Mouse (Mus musculus): ENCODE measurements around the gene Pfkp. TPM values are rescaled to one million over a fixed set of nuclear protein-coding genes. Genes with fewer than 3 reads are reported as not detected.

The Pfkp gene
- polyA plus RNA-seq, 1 experiment from 2014 or later, result 277 TPM

- 90% methylated on average over 16 of the region's 16 CpGs for WGBS
- no peak overlapping the region for H3K9ac ChIP-seq (replicated peaks; ENCODE audit: low read depth, low read length)
- H3K4me1 ChIP-seq (replicated peaks; ENCODE audit: control insufficient read depth, insufficient read depth, low read length), result no peaks in the 10 kb centered on the region
- no peaks in the 10 kb centered on the region for H3K27me3 ChIP-seq (replicated peaks; ENCODE audit: control insufficient read depth, insufficient read depth, low read length)
- no peak overlapping the region for H3K27ac ChIP-seq (ENCODE audit: low read length)
- no peaks in the 10 kb centered on the region for H3K36me3 ChIP-seq (ENCODE audit: control insufficient read depth, insufficient read depth)
- no peak overlapping the region for H3K4me3 ChIP-seq (replicated peaks; ENCODE audit: low read length)
- no peaks in the 10 kb centered on the region for H3K9me3 ChIP-seq (ENCODE audit: control insufficient read depth, low read length)
- no peak overlapping the region for H3K4me2 ChIP-seq (ENCODE audit: low read length)
- ATAC-seq, result no peak
Observed at GRCm38 (mm10) chr13:6597801-6598200, 50.8 kb downstream of the Pfkp start.

- H3K27ac ChIP-seq (ENCODE audit: low read length), result no peak overlapping the region
- ATAC-seq, result no peak
- no peaks in the 10 kb centered on the region for H3K9me3 ChIP-seq (ENCODE audit: control insufficient read depth, low read length)
- no peak overlapping the region for H3K4me3 ChIP-seq (replicated peaks; ENCODE audit: low read length)
- no peak overlapping the region for H3K4me2 ChIP-seq (ENCODE audit: low read length)
- no peak overlapping the region for H3K9ac ChIP-seq (replicated peaks; ENCODE audit: low read depth, low read length)
- H3K36me3 ChIP-seq (ENCODE audit: control insufficient read depth, insufficient read depth), result no peaks in the 10 kb centered on the region
- H3K4me1 ChIP-seq (replicated peaks; ENCODE audit: control insufficient read depth, insufficient read depth, low read length), result no peaks in the 10 kb centered on the region
- H3K27me3 ChIP-seq (replicated peaks; ENCODE audit: control insufficient read depth, insufficient read depth, low read length), result no peaks in the 10 kb centered on the region
- 90% methylated on average over 4 of the region's 4 CpGs for WGBS
Observed at GRCm38 (mm10) chr13:6595403-6595802, 53.2 kb downstream of the Pfkp start.

- no peaks in the 10 kb centered on the region for H3K4me1 ChIP-seq (replicated peaks; ENCODE audit: control insufficient read depth, insufficient read depth, low read length)
- H3K4me3 ChIP-seq (replicated peaks; ENCODE audit: low read length), result no peak overlapping the region
- H3K27me3 ChIP-seq (replicated peaks; ENCODE audit: control insufficient read depth, insufficient read depth, low read length), result no peaks in the 10 kb centered on the region
- 57% methylated on average over 3 of the region's 3 CpGs for WGBS
- H3K36me3 ChIP-seq (ENCODE audit: control insufficient read depth, insufficient read depth), result no peaks in the 10 kb centered on the region
- no peak for ATAC-seq
- no peak overlapping the region for H3K4me2 ChIP-seq (ENCODE audit: low read length)
- H3K9ac ChIP-seq (replicated peaks; ENCODE audit: low read depth, low read length), result no peak overlapping the region
- no peaks in the 10 kb centered on the region for H3K9me3 ChIP-seq (ENCODE audit: control insufficient read depth, low read length)
- H3K27ac ChIP-seq (ENCODE audit: low read length), result no peak overlapping the region
Observed at GRCm38 (mm10) chr13:6590846-6591245, 57.7 kb downstream of the Pfkp start.

DNA sequence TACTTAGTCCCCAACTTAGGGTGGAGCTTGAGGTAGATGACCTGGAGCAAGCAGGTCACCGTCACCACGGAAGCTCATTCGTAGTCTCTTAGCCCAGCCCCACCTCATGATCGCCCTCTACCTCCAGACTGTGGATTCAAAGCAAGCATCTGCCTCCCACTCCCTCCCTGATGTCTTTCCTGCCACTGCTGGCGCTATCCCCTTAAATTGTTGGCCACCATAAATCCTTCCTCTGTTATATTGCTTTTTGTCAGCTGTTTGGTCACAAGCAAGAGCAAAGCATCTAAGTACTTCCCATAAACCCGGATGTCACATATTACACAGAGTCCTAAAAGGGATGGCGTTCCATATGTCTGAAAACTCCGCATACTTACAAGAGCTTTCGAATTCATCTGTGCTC, 62.6 kb downstream of the Pfkp start:
- Histone ChIP-seq H3K36me3 (ENCODE audit: control insufficient read depth, insufficient read depth) (peaks cover 8% of the 10 kb centered on the region), H3K4me1 (replicated peaks; ENCODE audit: control insufficient read depth, insufficient read depth, low read length) (no peaks in the 10 kb centered on the region), H3K9ac (replicated peaks; ENCODE audit: low read depth, low read length) (no peak overlapping the region), H3K27ac (ENCODE audit: low read length) (no peak overlapping the region), H3K4me2 (ENCODE audit: low read length) (no peak overlapping the region), H3K9me3 (ENCODE audit: control insufficient read depth, low read length) (no peaks in the 10 kb centered on the region), H3K4me3 (replicated peaks; ENCODE audit: low read length) (no peak overlapping the region), H3K27me3 (replicated peaks; ENCODE audit: control insufficient read depth, insufficient read depth, low read length) (no peaks in the 10 kb centered on the region)
- no peak for ATAC-seq
- 80% methylated on average over 9 of the region's 9 CpGs for WGBS

- WGBS, result 89% methylated on average over 4 of the region's 4 CpGs
- no peak overlapping the region for H3K27ac ChIP-seq (ENCODE audit: low read length)
- 0 out of 2 replicates have a peak, but pooled peaks have one; percentile 2 for ATAC-seq
Observed at GRCm38 (mm10) chr13:6583499-6584125, 65.0 kb downstream of the Pfkp start.

GRCm38 (mm10) chr13:6575920-6576509, 72.6 kb downstream of the Pfkp start:
- H3K27me3 ChIP-seq (replicated peaks; ENCODE audit: control insufficient read depth, insufficient read depth, low read length), result no peaks in the 10 kb centered on the region
- peaks cover 71% of the 10 kb centered on the region for H3K36me3 ChIP-seq (ENCODE audit: control insufficient read depth, insufficient read depth)
- H3K4me1 ChIP-seq (replicated peaks; ENCODE audit: control insufficient read depth, insufficient read depth, low read length), result no peaks in the 10 kb centered on the region
- 93% methylated on average over 6 of the region's 6 CpGs for WGBS
- H3K9me3 ChIP-seq (ENCODE audit: control insufficient read depth, low read length), result no peaks in the 10 kb centered on the region
- H3K27ac ChIP-seq (ENCODE audit: low read length), result no peak overlapping the region
- peak; percentile 39 for ATAC-seq
- H3K9ac ChIP-seq (replicated peaks; ENCODE audit: low read depth, low read length), result no peak overlapping the region
- no peak overlapping the region for H3K4me3 ChIP-seq (replicated peaks; ENCODE audit: low read length)
- H3K4me2 ChIP-seq (ENCODE audit: low read length), result no peak overlapping the region

More at GRCm38 (mm10) chr13:6583499-6584125, 65.0 kb downstream of the Pfkp start:
- no peak overlapping the region for H3K4me2 ChIP-seq (ENCODE audit: low read length)
- peaks cover 20% of the 10 kb centered on the region for H3K36me3 ChIP-seq (ENCODE audit: control insufficient read depth, insufficient read depth)
- H3K9ac ChIP-seq (replicated peaks; ENCODE audit: low read depth, low read length), result no peak overlapping the region
- H3K4me1 ChIP-seq (replicated peaks; ENCODE audit: control insufficient read depth, insufficient read depth, low read length), result no peaks in the 10 kb centered on the region
- no peak overlapping the region for H3K4me3 ChIP-seq (replicated peaks; ENCODE audit: low read length)
- H3K27me3 ChIP-seq (replicated peaks; ENCODE audit: control insufficient read depth, insufficient read depth, low read length), result no peaks in the 10 kb centered on the region
- no peaks in the 10 kb centered on the region for H3K9me3 ChIP-seq (ENCODE audit: control insufficient read depth, low read length)

DNA sequence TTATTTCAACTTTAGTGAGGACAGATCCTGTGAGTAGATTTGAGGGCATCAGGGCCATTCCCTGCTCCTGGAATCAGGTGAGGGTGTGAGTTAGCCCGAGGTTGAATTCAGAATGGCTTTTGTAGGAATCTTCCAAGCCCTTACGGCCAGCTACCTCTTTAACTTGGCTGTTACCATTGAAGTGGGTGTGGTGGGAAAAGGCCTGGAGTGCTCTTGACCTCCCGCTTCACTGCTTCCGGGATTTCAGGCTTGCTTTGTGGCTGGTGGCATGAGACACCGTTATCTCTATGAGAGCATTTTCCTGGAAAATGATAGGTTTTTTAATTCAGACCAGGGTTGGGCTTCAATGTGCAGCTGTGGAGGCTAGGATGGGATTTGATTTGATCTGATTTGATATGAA, 83.0 kb downstream of the Pfkp start:
- no peak overlapping the region for H3K27ac ChIP-seq (ENCODE audit: low read length)
- H3K9ac ChIP-seq (replicated peaks; ENCODE audit: low read depth, low read length), result no peak overlapping the region
- H3K4me2 ChIP-seq (ENCODE audit: low read length), result no peak overlapping the region
- no peak overlapping the region for H3K4me3 ChIP-seq (replicated peaks; ENCODE audit: low read length)
- no peaks in the 10 kb centered on the region for H3K4me1 ChIP-seq (replicated peaks; ENCODE audit: control insufficient read depth, insufficient read depth, low read length)
- peaks cover 72% of the 10 kb centered on the region for H3K36me3 ChIP-seq (ENCODE audit: control insufficient read depth, insufficient read depth)
- no peaks in the 10 kb centered on the region for H3K9me3 ChIP-seq (ENCODE audit: control insufficient read depth, low read length)
- WGBS, result 90% methylated on average over 5 of the region's 5 CpGs
- ATAC-seq, result no peak
- no peaks in the 10 kb centered on the region for H3K27me3 ChIP-seq (replicated peaks; ENCODE audit: control insufficient read depth, insufficient read depth, low read length)

DNA sequence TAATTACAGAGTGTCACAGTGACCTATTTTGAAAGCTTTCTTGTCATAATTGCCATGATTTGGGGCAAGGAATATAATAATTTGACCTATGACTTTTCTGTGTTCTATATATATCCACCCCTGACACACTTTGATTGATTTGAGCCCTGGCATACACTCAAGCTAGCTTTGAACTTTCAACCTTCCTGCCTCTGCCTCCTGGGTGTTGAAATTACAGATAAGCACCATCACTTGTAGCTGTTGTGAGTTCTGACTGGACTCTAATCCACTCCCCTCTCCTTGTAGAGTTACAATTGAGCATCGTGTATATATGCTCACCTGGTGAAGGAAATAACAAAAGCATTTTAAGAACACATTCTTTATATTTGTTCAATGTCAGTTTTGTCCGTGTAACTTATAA, 86.2 kb downstream of the Pfkp start:
- Histone ChIP-seq H3K36me3 (ENCODE audit: control insufficient read depth, insufficient read depth) (peaks cover 60% of the 10 kb centered on the region), H3K27ac (ENCODE audit: low read length) (no peak overlapping the region), H3K27me3 (replicated peaks; ENCODE audit: control insufficient read depth, insufficient read depth, low read length) (no peaks in the 10 kb centered on the region), H3K4me1 (replicated peaks; ENCODE audit: control insufficient read depth, insufficient read depth, low read length) (no peaks in the 10 kb centered on the region), H3K4me2 (ENCODE audit: low read length) (no peak overlapping the region), H3K9ac (replicated peaks; ENCODE audit: low read depth, low read length) (no peak overlapping the region), H3K4me3 (replicated peaks; ENCODE audit: low read length) (no peak overlapping the region), H3K9me3 (ENCODE audit: control insufficient read depth, low read length) (no peaks in the 10 kb centered on the region)
- WGBS, result 94% methylated on average over 2 of the region's 2 CpGs
- ATAC-seq, result no peak

- no peaks in the 10 kb centered on the region for H3K9me3 ChIP-seq (ENCODE audit: control insufficient read depth, low read length)
- H3K4me2 ChIP-seq (ENCODE audit: low read length), result no peak overlapping the region
- H3K4me1 ChIP-seq (replicated peaks; ENCODE audit: control insufficient read depth, insufficient read depth, low read length), result no peaks in the 10 kb centered on the region
- H3K36me3 ChIP-seq (ENCODE audit: control insufficient read depth, insufficient read depth), result peaks cover 39% of the 10 kb centered on the region
- no peaks in the 10 kb centered on the region for H3K27me3 ChIP-seq (replicated peaks; ENCODE audit: control insufficient read depth, insufficient read depth, low read length)
- 37% methylated on average over 7 of the region's 7 CpGs for WGBS
- no peak overlapping the region for H3K4me3 ChIP-seq (replicated peaks; ENCODE audit: low read length)
- H3K9ac ChIP-seq (replicated peaks; ENCODE audit: low read depth, low read length), result no peak overlapping the region
- ATAC-seq, result peak; percentile 93
- H3K27ac ChIP-seq (ENCODE audit: low read length), result no peak overlapping the region
Observed at GRCm38 (mm10) chr13:6557771-6558170, 90.8 kb downstream of the Pfkp start.
